Comparison of ENCODE assay signal across 22 mouse cellular contexts in genomic region chr1:181555475-181555874, GRCm38 (mm10). TPM values are rescaled to one million over a fixed set of nuclear protein-coding genes. Genes with fewer than 3 reads are reported as not detected.
DNase-seq lines count a peak whose midpoint lies in the region; ATAC-seq lines count a peak whose summit lies in the region.
"Had no signal": no experiment of that assay in that cellular context is flagged by ENCODE, and none has a peak within 500 bp of the region (broad histone marks: within the 10 kb centered on the region; RNA-seq: fewer than 3 reads in every experiment).

No protein-coding gene starts in this region.

- intact Hi-C loops in left cerebral cortex, postnatal 36 days (cut with DNase I): no loop called here

- peak; percentile 74 for DNase-seq in heart, adult 11 months
- no peak for DNase-seq in heart, adult 8-10 months (ENCODE audit: low spot score)
- DNase-seq in left cerebral cortex, postnatal 36 days (ENCODE audit: low spot score in 2 of 2): no peak
- no peak for DNase-seq in thymus, postnatal 25 days
- DNase-seq in cerebellum, postnatal 4 days (ENCODE audit: low spot score in 2 of 2): no peak
- DNase-seq: adrenal gland, adult 2 months; adrenal gland, postnatal 10 days; adrenal gland, postnatal 25 days; B cell, adult 2 months; cerebellum, adult 11 months; cerebellum, adult 18-20 months; cerebellum, adult 8-10 months; cerebellum, adult 9-11 months; cerebellum, postnatal 36 days; embryo, embryonic 11 days had no signal

- ATAC-seq in granulocyte monocyte progenitor cell, adult 5-6 weeks (replicated peaks; ENCODE audit: poor library complexity, severe bottlenecking): peak; percentile 39
- peak; percentile 34; the same call in 1 of the 2 replicates for ATAC-seq in megakaryocyte, adult 5-6 weeks (ENCODE audit: poor library complexity, severe bottlenecking)
- ATAC-seq: CD4-positive, CD25-positive, alpha-beta regulatory T cell, adult 4 months; forebrain, embryonic 14.5 days; forebrain, embryonic 16.5 days had no signal

RNA-seq across cellular contexts. Expression of gene Dnah14, which starts 20.9 kb away (rescaled TPM):
- total RNA-seq in heart, adult 8-10 months (2022): not detected
- not detected in 2 replicates for total RNA-seq in granulocyte monocyte progenitor cell, adult 5-6 weeks (2014; fragmentation: Nextera tagmentation)
- 0.93 and 1.8 TPM in 2 replicates for total RNA-seq in granulocyte monocyte progenitor cell, adult 5-6 weeks (2017)
- 0.09 TPM in 1 of 2 replicates, not detected in the other for total RNA-seq in megakaryocyte, adult 5-6 weeks (2015)
- total RNA-seq in megakaryocyte, adult 5-6 weeks (2017): 2.9 and 3.0 TPM in 2 replicates
- 1 to 10 TPM in 1 of 2 experiments, under 1 TPM in 1; 0.69 to 1.3 TPM for total RNA-seq in left cerebral cortex, postnatal 36 days (2021)
- total RNA-seq: adrenal gland, postnatal 4 days had no signal

RNA-seq across cellular contexts. Expression of gene Ccdc121, which starts 44.2 kb away (rescaled TPM):
- not detected for total RNA-seq in heart, adult 8-10 months (2022)
- not detected in 2 replicates for total RNA-seq in granulocyte monocyte progenitor cell, adult 5-6 weeks (2014; fragmentation: Nextera tagmentation)
- not detected in 2 replicates for total RNA-seq in granulocyte monocyte progenitor cell, adult 5-6 weeks (2017)
- total RNA-seq in megakaryocyte, adult 5-6 weeks (2015): not detected in 2 replicates
- total RNA-seq in megakaryocyte, adult 5-6 weeks (2017): not detected in 2 replicates
- under 1 TPM; 0.27 to 0.36 TPM for total RNA-seq in left cerebral cortex, postnatal 36 days (2021)
- total RNA-seq: adrenal gland, adult 2 months; adrenal gland, postnatal 10 days; adrenal gland, postnatal 25 days; adrenal gland, postnatal 4 days; CH12.LX had no signal
